Mouse (Mus musculus): ENCODE measurements at regions not wholly inside any gene's neighbourhood (a gene's known extent, or its start where the extent isn't known, plus 50 kb on each side); places are given as distances from the start of the nearest gene placed in this dataset.
"Not testable (repeated sequence)": the region's sequence is repeated elsewhere in the genome, so short reads cannot be mapped to it uniquely, and the experiment has no call there.

GRCm38 (mm10) chr1:184669173-184669572, 63.2 kb downstream of the Hlx start:
- not testable (repeated sequence) for H3K9ac ChIP-seq; H3K4me1 ChIP-seq; H3K27ac ChIP-seq; H3K9me3 ChIP-seq; H3K4me2 ChIP-seq; ATAC-seq (ENCODE audit: low FRiP score); H3K36me3 ChIP-seq (replicated peaks); H3K27me3 ChIP-seq; H3K4me3 ChIP-seq (replicated peaks)
- WGBS = 85% methylated on average over 5 of the region's 5 CpGs

DNA sequence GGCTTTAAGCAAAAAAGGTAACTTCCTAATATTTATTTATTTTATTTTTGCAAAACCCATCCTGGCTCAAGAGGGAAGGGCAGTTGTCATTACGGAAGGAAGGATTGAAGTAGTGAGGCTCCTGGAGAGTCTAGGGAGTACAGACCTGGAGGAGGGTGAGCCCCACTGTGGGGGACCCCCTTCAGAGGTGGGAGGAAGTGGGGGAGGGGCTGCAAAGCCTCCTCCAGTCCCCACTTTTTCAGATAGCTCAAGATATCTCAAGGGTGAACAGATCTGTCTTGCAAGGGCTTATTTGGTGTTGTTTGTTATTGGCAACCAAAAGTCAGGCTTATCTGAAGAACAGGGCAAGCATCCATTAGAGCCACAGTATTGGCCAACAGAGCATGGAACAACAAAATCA, 64.0 kb downstream of the Hlx start:
- no peaks in the 10 kb centered on the region for H3K36me3 ChIP-seq (replicated peaks)
- H3K4me1 ChIP-seq = peaks cover 3% of the 10 kb centered on the region; the same call in 1 of the 2 replicates
- no peak overlapping the region for H3K9ac ChIP-seq
- no peaks in the 10 kb centered on the region for H3K27me3 ChIP-seq
- H3K27ac ChIP-seq = no peak overlapping the region
- WGBS = 77% methylated on average over 1 of the region's 1 CpGs
- H3K4me2 ChIP-seq = no peak overlapping the region
- ATAC-seq (ENCODE audit: low FRiP score) = no peak
- H3K9me3 ChIP-seq = no peaks in the 10 kb centered on the region
- no peak overlapping the region for H3K4me3 ChIP-seq (replicated peaks)

DNA sequence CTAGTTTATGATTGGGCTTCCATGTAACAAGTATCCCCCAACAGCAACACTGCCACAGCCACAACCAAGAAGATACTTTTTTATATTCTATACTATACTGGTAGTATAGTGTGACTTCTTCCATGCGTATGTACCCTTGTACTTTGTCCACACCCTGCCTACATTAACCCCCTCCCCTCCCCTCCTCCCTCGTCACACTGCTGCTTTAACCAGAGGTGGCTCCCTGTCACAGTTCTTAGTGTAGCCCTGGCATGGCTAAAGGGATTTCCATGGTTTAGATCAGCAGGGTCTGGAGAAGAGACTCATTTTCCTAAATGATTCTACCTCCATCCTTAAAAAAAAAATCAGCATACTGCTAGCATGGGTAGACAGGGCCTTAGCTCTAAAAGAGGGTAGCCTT, 64.4 kb downstream of the Hlx start:
- Histone ChIP-seq H3K4me1 (peaks cover 3% of the 10 kb centered on the region; the same call in 1 of the 2 replicates), H3K9ac (no peak overlapping the region), H3K27ac (no peak overlapping the region), H3K36me3 (replicated peaks) (no peaks in the 10 kb centered on the region), H3K9me3 (no peaks in the 10 kb centered on the region), H3K4me2 (no peak overlapping the region), H3K4me3 (replicated peaks) (no peak overlapping the region), H3K27me3 (no peaks in the 10 kb centered on the region)
- 73% methylated on average over 2 of the region's 2 CpGs for WGBS
- no peak for ATAC-seq (ENCODE audit: low FRiP score)

DNA sequence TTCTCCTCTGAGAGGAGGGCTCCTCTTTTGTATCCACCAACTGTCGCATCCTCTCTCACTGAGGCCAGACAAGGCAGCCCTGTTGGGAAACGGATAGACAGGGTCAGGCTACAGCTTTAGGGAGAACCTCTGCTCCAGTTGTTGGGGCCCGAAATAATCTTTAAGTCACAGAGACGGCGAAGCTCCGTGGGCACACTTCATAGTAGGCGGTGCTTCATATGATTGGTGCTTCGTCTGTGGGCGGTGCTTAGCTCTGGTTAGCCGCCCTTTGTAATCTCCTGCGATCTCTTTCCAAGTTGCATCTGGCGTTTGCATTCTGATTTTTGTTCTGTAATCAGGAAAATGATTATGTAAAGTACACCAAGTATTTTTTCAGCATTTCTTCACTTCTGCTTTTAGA, 67.2 kb downstream of the Hlx start:
- Histone ChIP-seq H3K4me2 (no peak overlapping the region), H3K4me3 (replicated peaks) (no peak overlapping the region), H3K27me3 (no peaks in the 10 kb centered on the region), H3K36me3 (replicated peaks) (no peaks in the 10 kb centered on the region), H3K9me3 (no peaks in the 10 kb centered on the region), H3K27ac (no peak overlapping the region), H3K4me1 (peaks cover 3% of the 10 kb centered on the region; the same call in 1 of the 2 replicates), H3K9ac (no peak overlapping the region)
- ATAC-seq (ENCODE audit: low FRiP score) = no peak
- 79% methylated on average over 12 of the region's 12 CpGs for WGBS

DNA sequence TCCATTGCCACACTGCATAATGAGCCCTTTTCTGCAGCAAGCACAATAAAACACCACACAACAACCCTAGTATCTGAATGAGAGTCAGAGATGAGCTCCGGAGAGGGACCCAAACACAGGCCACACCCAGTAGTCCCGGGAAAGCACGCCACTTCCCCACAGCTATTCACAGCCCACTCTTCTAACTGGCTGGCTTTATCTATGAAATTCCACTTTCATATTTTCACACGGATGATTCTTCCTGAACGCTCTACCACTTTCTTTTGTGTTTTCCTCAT, 68.4 kb downstream of the Hlx start:
- Histone ChIP-seq H3K27ac (no peak overlapping the region), H3K9ac (no peak overlapping the region), H3K4me1 (peaks cover 3% of the 10 kb centered on the region; the same call in 1 of the 2 replicates), H3K9me3 (no peaks in the 10 kb centered on the region), H3K4me3 (replicated peaks) (no peak overlapping the region), H3K36me3 (replicated peaks) (no peaks in the 10 kb centered on the region), H3K4me2 (no peak overlapping the region), H3K27me3 (no peaks in the 10 kb centered on the region)
- 77% methylated on average over 5 of the region's 5 CpGs for WGBS
- ATAC-seq (ENCODE audit: low FRiP score) = no peak

GRCm38 (mm10) chr1:184663300-184664097, 68.9 kb downstream of the Hlx start:
- H3K27me3 ChIP-seq = no peaks in the 10 kb centered on the region
- no peak overlapping the region for H3K9ac ChIP-seq
- no peak overlapping the region for H3K4me3 ChIP-seq (replicated peaks)
- no peak overlapping the region for H3K4me2 ChIP-seq
- ATAC-seq (ENCODE audit: low FRiP score) = no peak
- 72% methylated on average over 14 of the region's 14 CpGs for WGBS
- no peaks in the 10 kb centered on the region for H3K9me3 ChIP-seq
- no peaks in the 10 kb centered on the region for H3K36me3 ChIP-seq (replicated peaks)
- peaks cover 3% of the 10 kb centered on the region; the same call in 1 of the 2 replicates for H3K4me1 ChIP-seq
- H3K27ac ChIP-seq = no peak overlapping the region

DNA sequence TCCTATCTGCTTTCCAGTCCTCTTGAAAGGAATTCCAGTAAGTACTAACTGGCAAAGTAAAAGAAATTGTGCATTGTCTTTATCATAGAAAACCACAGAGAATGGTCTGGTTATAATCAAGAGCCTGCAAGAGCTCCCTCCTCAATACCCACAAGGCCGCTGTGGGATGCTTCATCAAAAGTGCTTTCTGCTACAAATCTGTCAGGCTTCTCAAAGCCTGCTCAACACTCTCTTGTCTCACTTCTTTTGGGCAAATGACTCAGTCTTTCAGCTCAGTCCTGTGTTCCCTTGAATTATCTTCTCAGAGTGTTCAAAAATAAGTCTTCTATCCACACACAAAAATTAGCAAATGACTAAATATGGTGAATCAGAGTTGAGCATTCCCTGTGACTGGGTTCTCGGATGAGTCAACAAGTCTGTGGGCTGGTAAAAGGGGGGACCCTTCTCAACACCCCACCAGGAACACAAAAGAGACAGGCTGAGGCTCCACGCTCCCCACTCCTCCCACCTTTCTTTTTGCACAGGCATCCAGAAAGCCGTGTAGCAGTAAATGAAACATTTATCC, 81.8 kb downstream of the Hlx start:
- Histone ChIP-seq H3K36me3 (replicated peaks) (no peaks in the 10 kb centered on the region), H3K9ac (no peak overlapping the region), H3K27me3 (no peaks in the 10 kb centered on the region), H3K4me3 (replicated peaks) (no peak overlapping the region), H3K4me1 (no peaks in the 10 kb centered on the region), H3K27ac (no peak overlapping the region), H3K9me3 (peaks cover 8% of the 10 kb centered on the region), H3K4me2 (no peak overlapping the region)
- WGBS = 87% methylated on average over 4 of the region's 4 CpGs
- no peak for ATAC-seq (ENCODE audit: low FRiP score)

DNA sequence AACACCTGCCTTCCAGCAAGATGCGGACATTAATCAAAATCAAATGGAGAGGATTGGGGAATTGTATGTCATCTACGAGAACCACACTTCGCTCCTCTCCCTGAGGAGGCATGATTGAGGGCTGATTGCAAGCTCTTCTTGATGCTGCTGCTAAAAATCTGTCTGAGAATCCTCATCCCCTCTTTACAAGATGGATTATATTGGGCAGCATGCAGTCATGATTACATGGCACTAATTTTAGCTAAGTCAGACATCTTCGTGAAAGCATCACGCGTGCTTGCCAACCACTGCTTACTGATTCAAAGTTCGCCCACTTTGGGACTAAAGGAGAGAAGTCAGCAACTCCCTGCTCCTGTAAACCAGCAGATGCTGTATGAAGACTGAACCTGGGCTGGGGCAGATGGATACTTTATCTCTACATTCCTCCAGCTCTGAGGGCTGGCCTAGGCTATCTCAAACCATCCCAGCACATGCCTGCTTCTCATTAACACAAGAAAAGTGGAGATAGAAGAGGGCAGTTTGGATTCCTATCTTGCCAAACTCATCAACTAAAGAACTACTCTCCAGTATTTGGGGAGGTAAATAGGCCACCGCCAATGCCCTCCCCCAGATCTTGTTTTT, 84.4 kb downstream of the Hlx start:
- Histone ChIP-seq H3K27ac (no peak overlapping the region), H3K9me3 (peaks cover 8% of the 10 kb centered on the region), H3K36me3 (replicated peaks) (no peaks in the 10 kb centered on the region), H3K4me1 (no peaks in the 10 kb centered on the region; the same call in 1 of the 2 replicates), H3K9ac (no peak overlapping the region), H3K27me3 (no peaks in the 10 kb centered on the region), H3K4me2 (no peak overlapping the region), H3K4me3 (replicated peaks) (no peak overlapping the region)
- no peak for ATAC-seq (ENCODE audit: low FRiP score)
- WGBS = 92% methylated on average over 8 of the region's 8 CpGs

GRCm38 (mm10) chr1:184644767-184645598, 87.4 kb downstream of the Hlx start:
- Histone ChIP-seq H3K4me1 (no peaks in the 10 kb centered on the region; the same call in 1 of the 2 replicates), H3K27me3 (no peaks in the 10 kb centered on the region), H3K4me2 (no peak overlapping the region), H3K36me3 (replicated peaks) (no peaks in the 10 kb centered on the region), H3K9ac (no peak overlapping the region), H3K4me3 (replicated peaks) (no peak overlapping the region), H3K27ac (no peak overlapping the region), H3K9me3 (peaks cover 8% of the 10 kb centered on the region)
- no peak for ATAC-seq (ENCODE audit: low FRiP score)
- 67% methylated on average over 9 of the region's 9 CpGs for WGBS

- no peaks in the 10 kb centered on the region for H3K4me1 ChIP-seq
- H3K9ac ChIP-seq = no peak overlapping the region
- ATAC-seq (ENCODE audit: low FRiP score) = no peak
- no peak overlapping the region for H3K27ac ChIP-seq
- H3K36me3 ChIP-seq (replicated peaks) = no peaks in the 10 kb centered on the region
- no peaks in the 10 kb centered on the region for H3K27me3 ChIP-seq
- H3K4me3 ChIP-seq (replicated peaks) = no peak overlapping the region
- no peaks in the 10 kb centered on the region for H3K9me3 ChIP-seq
- no peak overlapping the region for H3K4me2 ChIP-seq
- WGBS = 91% methylated on average over 13 of the region's 13 CpGs
These were observed 101.5 kb downstream of the Hlx start for GRCm38 (mm10) chr1:184630695-184631475.

DNA sequence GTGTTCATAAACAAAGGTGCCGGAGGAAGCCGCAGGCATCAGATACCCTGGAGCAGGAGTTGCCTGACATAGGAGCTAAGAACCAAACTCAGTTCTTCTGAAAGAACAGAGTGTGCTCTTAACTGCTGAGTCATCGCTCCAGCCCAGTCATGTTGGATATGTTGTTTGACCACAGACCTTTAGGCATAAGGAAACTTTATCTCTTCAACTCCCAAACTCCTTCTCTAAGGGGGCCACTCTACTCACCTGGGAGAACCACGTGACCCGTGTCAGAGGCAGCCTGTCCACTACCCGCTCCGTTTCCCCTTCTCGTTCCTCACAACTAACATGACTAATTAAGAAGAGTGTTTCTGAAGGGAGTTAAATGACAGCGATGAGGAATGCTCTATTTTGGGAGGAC, 103.2 kb downstream of the Hlx start:
- Histone ChIP-seq H3K4me2 (no peak overlapping the region), H3K27ac (no peak overlapping the region), H3K27me3 (no peaks in the 10 kb centered on the region), H3K4me3 (replicated peaks) (no peak overlapping the region), H3K9me3 (no peaks in the 10 kb centered on the region), H3K4me1 (no peaks in the 10 kb centered on the region), H3K36me3 (replicated peaks) (no peaks in the 10 kb centered on the region), H3K9ac (no peak overlapping the region)
- 93% methylated on average over 9 of the region's 9 CpGs for WGBS
- no peak for ATAC-seq (ENCODE audit: low FRiP score)

Data from forebrain, embryonic 12.5 days (tissue).